Mouse (Mus musculus) ovary, adult 10 weeks (tissue): ENCODE measurements around the gene Sgtb. TPM values are rescaled to one million over a fixed set of nuclear protein-coding genes. Genes with fewer than 3 reads are reported as not detected.

Experiments
- polyA plus RNA-seq: library from polyadenylated mRNA; stranded (reverse); fragments of 350-450 nt; fragmentation: Illumina TruSeq; extraction: RNeasy Lipid Tissue Mini Kit (QIAGEN cat#74804); gene quantifications from one replicate; pipeline ENCODE4 v1.2.3, GENCODE M21; 2014

Gene Sgtb
- polyA plus RNA-seq: 8.3 TPM

DNA sequence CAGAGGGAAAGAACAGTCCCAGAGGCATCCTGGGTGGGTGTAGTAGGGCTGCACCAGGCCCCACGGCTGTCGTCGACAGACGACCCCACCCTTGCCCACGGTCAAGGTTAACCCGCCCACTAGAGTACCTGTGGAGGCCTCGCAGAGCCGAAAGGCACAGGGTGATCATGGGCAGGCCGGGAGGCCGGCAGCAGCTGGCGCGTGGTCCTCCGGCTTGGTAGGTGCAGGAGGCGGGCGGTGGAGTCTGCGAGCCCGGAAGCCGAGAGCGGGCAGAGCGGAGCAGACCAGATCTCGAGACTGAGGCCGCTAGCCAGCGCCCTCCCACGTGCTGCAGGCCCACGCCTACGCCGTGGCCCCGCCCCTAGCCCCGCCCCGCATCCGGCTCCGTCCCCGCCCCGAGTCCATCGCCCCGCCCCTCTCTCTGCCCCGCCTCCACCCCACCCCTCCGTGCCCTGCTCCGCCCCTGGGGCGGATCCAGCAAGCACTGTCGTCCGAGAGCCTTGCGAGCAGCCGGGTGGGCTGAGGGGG, at the start of gene Sgtb, which contains the start of gene Nln:
Sgtb (plus strand) TSS at position 454 of the 528 bp plus-strand sequence.
Nln (minus strand) TSS at position 327 of the 528 bp plus-strand sequence.

DNA sequence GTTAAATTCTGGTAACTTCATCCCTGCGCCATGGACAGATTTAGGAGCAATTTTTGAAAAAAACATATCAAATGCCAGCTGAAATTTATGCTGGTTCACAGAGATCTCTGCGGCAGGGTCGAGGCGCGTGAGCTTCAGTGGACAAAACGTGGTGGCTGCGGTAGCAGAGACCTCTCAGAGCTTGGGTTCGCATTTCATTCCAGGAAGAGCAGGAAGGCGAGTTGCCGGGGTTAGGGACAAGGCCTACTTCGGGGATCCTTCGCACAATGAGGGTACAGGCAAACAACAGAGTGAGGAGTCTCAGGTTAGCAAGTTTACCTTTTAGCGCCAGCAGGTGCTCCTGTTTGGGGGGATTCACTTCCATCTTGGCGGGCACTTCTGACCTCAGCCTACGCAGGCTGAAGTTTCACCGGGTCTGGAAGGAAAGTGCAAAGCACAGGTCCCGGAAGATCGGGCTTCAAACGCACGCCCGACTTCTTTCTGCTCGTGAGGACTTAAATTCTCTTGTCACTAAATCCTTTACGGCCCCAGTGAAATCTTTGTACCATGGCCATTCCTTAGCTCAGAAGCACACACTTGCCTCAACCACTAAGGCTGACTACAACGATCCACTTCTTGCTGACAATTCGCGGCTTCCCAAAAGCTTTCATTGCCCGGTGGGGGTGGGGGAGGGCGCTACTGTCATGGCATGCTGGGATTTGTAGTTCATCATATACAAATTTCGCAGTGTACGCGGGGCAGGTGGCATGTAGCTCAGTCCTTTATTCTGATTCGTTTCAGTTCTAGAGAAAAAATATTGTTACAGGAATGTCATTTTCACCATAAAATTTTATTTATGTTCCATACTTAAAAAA, 68.5 kb downstream of the Sgtb start, which contains the start of gene Trappc13:
Trappc13 (minus strand) TSS at position 674 of the 854 bp plus-strand sequence.

DNA sequence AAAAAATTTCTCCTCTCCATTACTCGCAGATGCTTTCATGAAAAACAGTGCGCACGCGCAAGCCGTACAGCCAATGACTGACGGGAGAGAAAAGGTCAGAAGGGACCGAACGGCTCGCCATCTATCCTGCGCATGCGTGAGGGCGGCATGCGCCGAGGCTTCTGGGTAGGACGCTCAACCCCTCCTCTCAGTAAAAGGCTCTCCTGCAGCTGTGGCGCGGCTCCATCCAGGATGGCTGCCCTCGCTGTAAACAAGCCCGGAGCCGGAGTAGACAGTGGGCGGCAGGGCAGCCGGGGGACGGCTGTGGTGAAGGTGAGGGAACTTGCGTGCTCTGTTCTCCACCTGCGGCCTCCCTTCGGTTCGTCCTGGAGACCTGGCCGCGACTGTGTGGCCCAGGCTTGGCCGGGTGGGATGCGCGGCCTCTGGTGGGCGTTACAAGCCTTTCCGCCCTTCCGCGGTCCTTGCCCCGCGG, 69.1 kb downstream of the Sgtb start, which contains the start of gene Trim23:
Trim23 (plus strand) TSS at position 148 of the 472 bp plus-strand sequence.

Other genes with a start within 250 kb of the Sgtb start
- gene Erbin, start 189.2 kb upstream of the Sgtb start, polyA plus RNA-seq: 367 TPM
- 72.6 TPM for gene Nln, start 127 bp upstream of the Sgtb start, polyA plus RNA-seq
- 91.7 TPM for gene Trappc13, start 68.7 kb downstream of the Sgtb start, polyA plus RNA-seq
- 107 TPM for gene Trim23, start 69.1 kb downstream of the Sgtb start, polyA plus RNA-seq
- gene Cenpk, start 118.9 kb downstream of the Sgtb start, polyA plus RNA-seq: 115 TPM
- 57.9 TPM for gene Ppwd1, start 119.1 kb downstream of the Sgtb start, polyA plus RNA-seq
- 14.6 TPM for gene Adamts6, start 178.1 kb downstream of the Sgtb start, polyA plus RNA-seq